Mouse (Mus musculus) liver, adult 2 months (tissue): ENCODE data around the gene Ets2. TPM values are rescaled to one million over a fixed set of nuclear protein-coding genes. Genes with fewer than 3 reads are reported as not detected.
A peak's percentile ranks its signal among the peaks of the same experiment; 100 is the strongest.

Experiments
- DNase-seq: peaks from one replicate; pipeline ENCODE4 v3.0.0-alpha.2; 2011; ENCODE audit warnings: low read depth, low spot score; ENCODE audit errors: extremely low read depth
- H3K27ac ChIP-seq: fragments of 200-500 bp; replicated peaks from 2 replicates; pipeline ENCODE4 v1.5.1; 2012; ENCODE audit warnings: low read depth, mild to moderate bottlenecking, control low read depth, inconsistent platforms, low read length; ENCODE audit not compliant: insufficient read depth
- H3K27me3 ChIP-seq: fragments of 200-500 bp; 2 replicates; pipeline ENCODE4 v1.6.1; 2012; ENCODE audit warnings: mild to moderate bottlenecking, moderate library complexity, low read length, inconsistent platforms; ENCODE audit not compliant: control insufficient read depth, insufficient read depth
- H3K36me3 ChIP-seq: fragments of 200-500 bp; 2 replicates; pipeline ENCODE4 v1.6.1; 2012; ENCODE audit warnings: low read length, inconsistent platforms; ENCODE audit not compliant: control insufficient read depth, insufficient read depth
- H3K4me1 ChIP-seq: fragments of 200-500 bp; 2 replicates; pipeline ENCODE4 v1.6.1; 2011; ENCODE audit warnings: low read length; ENCODE audit not compliant: control insufficient read depth, insufficient read depth
- H3K4me3 ChIP-seq: fragments of 200-500 bp; 2 replicates; pipeline ENCODE4 v1.5.1; 2011; ENCODE audit warnings: low read depth, mild to moderate bottlenecking, control low read depth, low read length, moderate library complexity; ENCODE audit not compliant: insufficient read depth
- H3K79me2 ChIP-seq: fragments of 200-500 bp; 2 replicates; pipeline ENCODE4 v1.6.1; 2012; ENCODE audit warnings: inconsistent platforms, mild to moderate bottlenecking, low read length, moderate library complexity; ENCODE audit not compliant: control insufficient read depth, insufficient read depth
- H3K9ac ChIP-seq: fragments of 200-500 bp; 2 replicates; pipeline ENCODE4 v1.6.1; 2012; ENCODE audit warnings: low read depth, mild to moderate bottlenecking, control low read depth, inconsistent platforms, low read length
- CTCF ChIP-seq: fragments of 200-500 bp; IDR thresholded peaks from 2 replicates; pipeline ENCODE4 v1.5.1; 2011; ENCODE audit warnings: low read depth, low read length, control low read depth
- POLR2A ChIP-seq: fragments of 200-500 bp; IDR thresholded peaks from 2 replicates; pipeline ENCODE4 v1.6.1; 2011; ENCODE audit warnings: low read length, control low read depth; ENCODE audit not compliant: insufficient read depth; ENCODE audit errors: extremely low read depth
- WGBS: fragments of 180-500 bp; shearing (Covaris S2); methylation state at CpG from one replicate; pipeline ENCODE4 v1.1.7; 2018; 5-methylcytosine and 5-hydroxymethylcytosine counted together
- polyA plus RNA-seq: library from polyadenylated mRNA; depleted of rRNA; stranded (reverse); fragments of >200 nt; gene quantifications from 2 replicates; pipeline ENCODE4 v1.2.3, GENCODE M21; 2012
- total RNA-seq: library from RNA; depleted of rRNA; stranded (reverse); fragments of >200 nt; gene quantifications from 2 replicates; pipeline ENCODE4 v1.2.3, GENCODE M21; 2014

The Ets2 gene
- total and polyA plus RNA-seq, 2 experiments, result 10.7 to 14.6 TPM

GRCm38 (mm10) chr16:95728453-95729435 lies 26.9 kb downstream of the Ets2 start:
- no peaks in the 10 kb centered on the region for H3K27me3 ChIP-seq
- TF ChIP-seq POLR2A, result no peak
- no peak for TF ChIP-seq CTCF

DNA sequence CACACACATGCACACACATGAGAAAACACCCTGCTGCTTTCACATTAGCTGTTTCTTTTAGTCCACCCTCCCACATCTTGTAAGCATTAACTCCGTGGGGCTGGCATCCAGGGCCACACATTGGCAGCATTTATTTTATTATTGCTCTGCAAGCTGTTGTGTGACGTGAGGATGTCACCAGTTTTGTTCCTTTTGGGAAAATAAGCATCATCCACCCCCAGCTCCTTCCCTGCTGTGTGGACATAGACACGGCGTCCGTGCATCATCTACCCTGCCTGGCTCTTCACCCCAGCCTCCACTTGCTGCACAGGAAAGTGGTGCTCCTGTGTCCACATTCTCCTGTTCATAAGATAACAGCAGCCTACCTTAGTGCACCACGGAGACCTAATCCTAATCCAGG lies 27.9 kb downstream of the Ets2 start:
- Histone ChIP-seq H3K4me3 (no peak overlapping the region), H3K4me1 (peaks cover 1% of the 10 kb centered on the region; the same call in 1 of the 2 replicates), H3K79me2 (no peaks in the 10 kb centered on the region), H3K36me3 (no peaks in the 10 kb centered on the region), H3K9ac (no peak overlapping the region), H3K27ac (no peak overlapping the region), H3K27me3 (no peaks in the 10 kb centered on the region)
- TF ChIP-seq POLR2A, result no peak
- no peak for TF ChIP-seq CTCF
- no peak for DNase-seq
- 85% methylated on average over 6 of the region's 6 CpGs for WGBS

More at GRCm38 (mm10) chr16:95728453-95729435, 26.9 kb downstream of the Ets2 start:
- Histone ChIP-seq H3K79me2 (no peaks in the 10 kb centered on the region), H3K36me3 (no peaks in the 10 kb centered on the region), H3K4me3 (no peak overlapping the region), H3K27ac (no peak overlapping the region), H3K9ac (no peak overlapping the region), H3K4me1 (0 out of 2 replicates have a peak, but pooled peaks cover 1% of the 10 kb centered on the region)
- WGBS, result 34% methylated on average over 10 of the region's 10 CpGs
- DNase-seq, result peak; percentile 84

DNA sequence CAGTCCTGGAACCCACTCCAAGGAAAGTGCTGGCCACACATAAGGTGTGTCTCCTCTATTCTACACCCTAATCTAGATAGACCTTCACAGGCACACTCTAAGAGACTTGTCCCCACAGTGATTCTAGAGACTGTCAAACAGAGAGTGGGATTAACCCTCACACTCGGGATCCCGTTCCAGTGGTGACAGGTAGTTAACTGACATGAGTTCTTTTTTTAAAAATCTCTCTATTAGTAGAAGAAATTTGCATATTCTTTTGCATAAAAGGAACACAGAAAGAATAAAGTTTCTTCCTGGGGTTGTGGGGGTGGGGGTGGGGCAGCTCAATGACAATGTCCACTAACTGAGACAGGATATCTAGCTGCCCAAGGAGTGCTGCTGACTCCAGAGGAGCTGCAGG lies 32.9 kb downstream of the Ets2 start:
- no peak overlapping the region for H3K4me3 ChIP-seq
- H3K9ac ChIP-seq, result no peak overlapping the region
- no peaks in the 10 kb centered on the region for H3K27me3 ChIP-seq
- 85% methylated on average over 2 of the region's 2 CpGs for WGBS
- H3K4me1 ChIP-seq, result no peaks in the 10 kb centered on the region; the same call in 1 of the 2 replicates
- no peak for DNase-seq
- no peak for TF ChIP-seq POLR2A
- TF ChIP-seq CTCF, result no peak
- no peak overlapping the region for H3K27ac ChIP-seq
- no peaks in the 10 kb centered on the region for H3K79me2 ChIP-seq
- no peaks in the 10 kb centered on the region for H3K36me3 ChIP-seq

GRCm38 (mm10) chr16:95736059-95736458 lies 34.2 kb downstream of the Ets2 start:
- DNase-seq, result no peak
- TF ChIP-seq POLR2A, result no peak
- no peak for TF ChIP-seq CTCF
- H3K4me3 ChIP-seq, result no peak overlapping the region

DNA sequence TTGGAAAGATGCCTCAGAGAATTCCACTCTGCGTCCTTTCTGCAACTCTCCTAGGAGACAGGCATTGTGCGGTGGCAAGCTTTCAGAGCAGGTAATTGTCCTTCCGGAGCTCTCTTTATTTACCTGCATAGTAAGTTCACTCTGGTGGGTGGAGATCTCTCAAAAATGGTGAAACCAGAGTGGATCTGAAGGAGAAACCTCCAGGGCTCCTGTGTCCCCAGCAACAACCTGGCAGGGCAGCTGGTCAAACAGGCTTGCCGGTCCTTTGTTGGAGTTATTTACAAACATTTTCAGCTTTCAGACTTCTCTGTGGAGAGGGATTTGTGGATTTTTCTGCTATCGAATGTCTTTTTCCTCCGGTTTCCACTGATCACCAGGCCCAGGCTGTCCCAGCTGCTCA lies 34.6 kb downstream of the Ets2 start:
- Histone ChIP-seq H3K79me2 (no peaks in the 10 kb centered on the region), H3K27ac (no peak overlapping the region), H3K36me3 (no peaks in the 10 kb centered on the region), H3K4me1 (peaks cover 2% of the 10 kb centered on the region), H3K4me3 (no peak overlapping the region), H3K27me3 (no peaks in the 10 kb centered on the region), H3K9ac (no peak overlapping the region)
- no peak for DNase-seq
- no peak for TF ChIP-seq CTCF
- WGBS, result 92% methylated on average over 6 of the region's 6 CpGs

More at GRCm38 (mm10) chr16:95736059-95736458, 34.2 kb downstream of the Ets2 start:
- Histone ChIP-seq H3K9ac (no peak overlapping the region), H3K27ac (no peak overlapping the region), H3K4me1 (no peaks in the 10 kb centered on the region; the same call in 1 of the 2 replicates), H3K79me2 (no peaks in the 10 kb centered on the region), H3K36me3 (no peaks in the 10 kb centered on the region), H3K27me3 (no peaks in the 10 kb centered on the region)

GRCm38 (mm10) chr16:95739522-95739921 lies 37.6 kb downstream of the Ets2 start:
- Histone ChIP-seq H3K9ac (no peak overlapping the region), H3K79me2 (no peaks in the 10 kb centered on the region), H3K27me3 (no peaks in the 10 kb centered on the region), H3K4me1 (peaks cover 2% of the 10 kb centered on the region), H3K4me3 (no peak overlapping the region), H3K27ac (no peak overlapping the region), H3K36me3 (no peaks in the 10 kb centered on the region)
- WGBS, result 96% methylated on average over 6 of the region's 6 CpGs
- DNase-seq, result no peak
- TF ChIP-seq POLR2A, result no peak
- no peak for TF ChIP-seq CTCF
